Mouse (Mus musculus): Measurements from ENCODE around the gene Top3b. TPM values are rescaled to one million over a fixed set of nuclear protein-coding genes. Genes with fewer than 3 reads are reported as not detected.

Top3b gene
- polyA plus RNA-seq, 1 experiment from 2014 or later, result 49.2 TPM

Other genes starting within 250 kb of the Top3b start
- not detected in 2 replicates for gene Olfr19, start 194.3 kb upstream of the Top3b start, polyA plus RNA-seq (2015; fragmentation: Nextera tagmentation; extraction: Ambion mirVana)
- gene Spag6l, start 41.3 kb upstream of the Top3b start, polyA plus RNA-seq (2015; fragmentation: Nextera tagmentation; extraction: Ambion mirVana), result 0.34 and 0.60 TPM in 2 replicates
- gene Igll1, start 6.8 kb upstream of the Top3b start, polyA plus RNA-seq (2015; fragmentation: Nextera tagmentation; extraction: Ambion mirVana), result 0.27 and 0.49 TPM in 2 replicates
- gene Vpreb1, start 107 bp downstream of the Top3b start, polyA plus RNA-seq (2015; fragmentation: Nextera tagmentation; extraction: Ambion mirVana), result 1.5 and 1.6 TPM in 2 replicates
- gene Ppm1f, start 25.7 kb downstream of the Top3b start, polyA plus RNA-seq (2015; fragmentation: Nextera tagmentation; extraction: Ambion mirVana), result 15.6 and 16.0 TPM in 2 replicates
- gene Mapk1, start 112.6 kb downstream of the Top3b start, polyA plus RNA-seq (2015; fragmentation: Nextera tagmentation; extraction: Ambion mirVana), result 129 and 130 TPM in 2 replicates
- 9.1 and 9.9 TPM in 2 replicates for gene Ypel1, start 199.0 kb downstream of the Top3b start, polyA plus RNA-seq (2015; fragmentation: Nextera tagmentation; extraction: Ambion mirVana)
- gene Ppil2, start 240.5 kb downstream of the Top3b start, polyA plus RNA-seq (2015; fragmentation: Nextera tagmentation; extraction: Ambion mirVana), result 130 and 132 TPM in 2 replicates

Measured in intestine, embryonic 16.5 days (tissue).